Mouse (Mus musculus): ENCODE data around the gene Mat2a.
"Not testable (repeated sequence)": the region's sequence is repeated elsewhere in the genome, so short reads cannot be mapped to it uniquely, and the experiment has no call there.

The Mat2a gene

DNA sequence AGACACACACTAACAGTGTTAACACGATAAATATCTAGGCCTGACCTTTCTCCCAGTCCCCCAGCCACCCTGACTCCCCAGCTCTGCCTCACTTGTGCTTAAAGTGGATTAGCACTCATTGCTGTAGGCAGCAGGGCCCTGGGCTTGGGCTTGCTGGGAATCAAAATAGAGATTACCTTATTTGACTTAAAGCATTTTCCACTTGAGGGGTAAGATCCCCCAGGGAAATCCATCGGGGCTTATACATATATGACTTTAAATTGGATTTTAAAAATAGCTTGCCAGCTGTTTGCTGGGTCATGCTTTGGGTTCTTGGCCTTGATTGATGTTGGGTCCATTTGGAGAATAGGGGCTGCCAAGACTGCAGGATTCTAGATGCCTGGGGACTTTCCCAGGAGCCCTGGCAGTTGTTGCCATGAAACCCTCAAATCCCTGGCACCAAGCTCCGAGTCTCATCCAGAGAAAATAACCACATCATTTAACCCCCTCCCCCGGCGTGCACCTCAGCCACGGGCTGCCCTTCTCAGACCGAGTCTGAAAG is 15.5 kb upstream of the Mat2a start:
- DNase-seq (ENCODE audit: low spot score): no peak

DNA sequence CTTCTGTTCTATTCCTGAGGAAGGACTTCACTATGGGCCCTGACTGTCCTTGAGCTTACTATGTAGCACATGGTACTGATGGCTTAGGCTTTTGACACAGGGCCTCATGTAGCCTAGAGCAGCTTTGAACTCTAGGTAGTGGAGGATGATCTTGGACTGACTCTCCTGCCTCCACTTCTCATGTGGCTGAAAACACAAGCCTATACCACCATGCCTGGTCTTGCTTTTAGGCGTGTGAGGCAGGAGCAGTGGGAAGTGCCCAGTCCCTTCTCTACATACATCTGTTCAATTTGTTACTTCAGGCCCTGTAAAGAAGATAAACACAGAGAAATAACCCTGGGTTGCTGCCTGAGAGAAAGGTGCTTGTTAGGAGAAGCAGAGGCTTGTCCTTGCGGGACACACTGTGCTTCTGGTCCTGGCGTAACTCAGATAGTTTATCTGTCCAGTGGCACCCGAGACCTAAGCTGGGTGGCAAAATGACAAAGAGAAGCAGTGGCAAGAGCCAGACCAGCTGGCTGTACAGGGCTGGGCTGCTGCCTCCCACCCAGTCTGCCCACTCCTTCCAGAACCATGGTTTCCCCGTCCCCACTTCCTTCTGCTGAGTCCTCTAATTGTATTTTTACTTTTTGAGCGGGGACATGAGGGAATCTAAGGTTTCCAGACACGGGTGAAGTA is 14.9 kb upstream of the Mat2a start:
- no peak for DNase-seq (ENCODE audit: low spot score)

DNA sequence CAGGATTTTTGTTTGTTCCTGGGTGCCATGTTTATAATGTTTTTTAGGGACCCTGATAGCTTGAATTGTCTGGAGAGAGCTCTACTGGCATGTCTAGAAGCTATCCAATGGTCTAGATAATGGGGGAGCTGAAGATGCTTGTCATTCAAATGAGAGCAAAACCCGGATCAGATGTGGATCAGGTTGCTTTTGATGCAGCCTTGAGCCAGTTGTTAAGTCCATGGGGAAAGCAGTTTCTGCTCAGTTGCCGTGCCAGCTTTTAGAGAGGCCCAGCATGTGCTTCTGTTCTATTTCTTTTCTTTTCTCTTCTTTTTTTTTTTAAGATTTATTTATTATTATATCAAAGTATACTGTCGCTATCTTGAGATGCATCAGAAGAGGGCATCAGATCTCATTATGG is 14.2 kb upstream of the Mat2a start:
- DNase-seq (ENCODE audit: low spot score): no peak

DNA sequence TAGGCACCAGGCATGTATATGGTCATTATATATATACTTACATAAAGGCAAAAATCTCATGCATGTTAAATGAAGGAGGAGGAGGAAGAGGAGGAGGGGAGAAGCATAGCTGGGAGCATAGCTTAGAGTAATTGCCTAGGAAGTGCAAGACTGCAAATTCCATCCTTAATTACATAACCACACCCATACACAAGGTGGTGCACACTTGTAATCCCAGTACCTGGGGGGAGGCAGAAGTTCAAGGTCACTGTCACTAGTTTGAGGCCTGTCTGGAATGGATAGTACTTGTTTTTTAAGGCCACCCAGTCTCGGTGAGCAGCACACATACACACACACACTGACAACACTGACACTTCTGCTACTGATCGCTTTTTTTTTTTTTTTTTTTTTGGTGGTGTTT is 13.0 kb upstream of the Mat2a start:
- no peak for DNase-seq (ENCODE audit: low spot score)

DNA sequence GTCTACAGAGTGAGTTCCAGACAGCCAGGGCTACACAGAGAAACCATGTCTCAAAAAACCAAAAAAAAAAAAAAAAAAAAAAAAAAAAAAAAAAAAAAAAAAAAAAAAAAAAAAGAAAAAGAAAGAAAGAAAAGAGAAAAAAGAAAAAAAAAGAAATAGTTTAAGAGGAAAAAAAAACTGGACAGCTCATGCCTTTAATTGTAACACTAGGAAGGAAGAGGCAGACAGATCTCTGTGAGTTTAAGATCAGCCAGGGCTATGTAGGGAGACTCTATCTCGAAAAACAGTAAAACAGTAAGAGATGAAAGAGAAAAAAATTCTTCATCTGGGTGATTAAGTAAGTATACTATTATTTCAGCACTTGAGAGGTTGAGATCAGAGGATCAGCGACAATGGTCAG is 12.4 kb upstream of the Mat2a start:
- DNase-seq (ENCODE audit: low spot score): not testable (repeated sequence)

DNA sequence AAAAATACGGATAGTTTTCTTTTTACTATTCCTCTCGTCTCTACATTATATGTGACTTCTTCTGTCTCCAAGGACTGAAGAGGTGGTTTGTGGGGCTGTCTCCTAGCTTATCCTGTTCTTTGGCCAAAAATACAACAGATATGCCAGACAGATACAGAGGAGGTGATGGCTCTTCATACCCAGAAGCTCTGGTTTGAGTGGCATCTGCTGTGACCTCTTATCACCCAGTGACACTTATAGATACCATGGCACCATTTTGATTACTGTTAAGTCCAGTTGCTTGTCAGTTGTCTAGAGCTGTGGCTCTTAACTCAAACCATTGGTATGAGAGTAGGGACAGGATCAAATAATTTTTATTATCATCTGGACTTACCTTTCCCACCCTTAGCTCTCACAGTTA is 8.1 kb upstream of the Mat2a start:
- DNase-seq (ENCODE audit: low spot score): no peak

DNA sequence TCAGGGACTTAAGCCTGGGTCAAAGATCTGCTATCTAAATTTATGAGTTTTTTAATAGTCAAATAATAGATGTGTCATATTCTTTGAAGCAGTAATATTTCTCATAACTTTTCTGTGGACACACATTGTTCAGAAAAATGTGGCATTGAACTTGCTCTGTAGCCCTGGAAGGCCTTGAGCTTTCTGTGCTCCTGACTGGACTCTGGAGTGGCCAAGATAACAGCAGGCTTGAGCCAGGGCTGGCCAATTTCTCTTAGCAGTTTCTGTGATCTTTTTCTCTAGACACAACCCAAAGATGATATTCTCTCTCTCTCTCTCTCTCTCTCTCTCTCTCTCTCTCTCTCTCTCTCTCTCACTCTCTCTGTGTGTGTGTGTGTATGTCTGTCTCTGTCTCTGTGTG is 5.7 kb upstream of the Mat2a start:
- no peak for DNase-seq (ENCODE audit: low spot score)

DNA sequence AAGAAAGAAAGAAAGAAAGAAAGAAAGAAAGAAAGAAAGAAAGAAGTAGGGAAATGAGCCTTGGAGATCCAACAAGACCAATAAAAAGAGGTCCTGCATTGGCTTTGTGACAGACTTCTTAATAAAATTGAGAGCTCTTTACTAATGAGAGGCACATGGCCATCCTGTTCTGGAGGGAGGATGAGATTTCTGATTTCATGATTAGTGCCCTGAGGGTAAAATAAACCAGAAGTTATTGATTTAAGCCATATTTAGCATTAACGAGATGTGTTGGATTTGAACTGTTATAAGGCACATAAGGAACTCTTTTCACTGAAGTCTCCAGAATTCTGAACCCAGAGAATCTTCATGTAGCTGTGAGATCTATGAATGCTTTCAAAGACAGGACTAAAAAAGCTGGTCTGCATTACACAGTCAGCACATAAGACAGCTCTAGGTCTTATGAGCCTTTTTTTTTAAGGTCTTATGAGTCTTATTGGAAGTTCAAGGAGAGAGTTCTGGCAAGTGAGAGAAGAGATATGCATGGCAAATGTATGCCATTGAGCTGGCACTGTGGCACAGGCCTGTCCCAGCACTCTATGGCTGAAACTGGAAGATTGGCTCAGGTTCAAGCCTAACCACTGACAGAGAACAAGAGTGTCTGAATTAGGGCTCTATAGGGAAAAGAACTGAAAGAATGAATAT is 3.7 kb upstream of the Mat2a start:
- DNase-seq (ENCODE audit: low spot score): no peak

DNA sequence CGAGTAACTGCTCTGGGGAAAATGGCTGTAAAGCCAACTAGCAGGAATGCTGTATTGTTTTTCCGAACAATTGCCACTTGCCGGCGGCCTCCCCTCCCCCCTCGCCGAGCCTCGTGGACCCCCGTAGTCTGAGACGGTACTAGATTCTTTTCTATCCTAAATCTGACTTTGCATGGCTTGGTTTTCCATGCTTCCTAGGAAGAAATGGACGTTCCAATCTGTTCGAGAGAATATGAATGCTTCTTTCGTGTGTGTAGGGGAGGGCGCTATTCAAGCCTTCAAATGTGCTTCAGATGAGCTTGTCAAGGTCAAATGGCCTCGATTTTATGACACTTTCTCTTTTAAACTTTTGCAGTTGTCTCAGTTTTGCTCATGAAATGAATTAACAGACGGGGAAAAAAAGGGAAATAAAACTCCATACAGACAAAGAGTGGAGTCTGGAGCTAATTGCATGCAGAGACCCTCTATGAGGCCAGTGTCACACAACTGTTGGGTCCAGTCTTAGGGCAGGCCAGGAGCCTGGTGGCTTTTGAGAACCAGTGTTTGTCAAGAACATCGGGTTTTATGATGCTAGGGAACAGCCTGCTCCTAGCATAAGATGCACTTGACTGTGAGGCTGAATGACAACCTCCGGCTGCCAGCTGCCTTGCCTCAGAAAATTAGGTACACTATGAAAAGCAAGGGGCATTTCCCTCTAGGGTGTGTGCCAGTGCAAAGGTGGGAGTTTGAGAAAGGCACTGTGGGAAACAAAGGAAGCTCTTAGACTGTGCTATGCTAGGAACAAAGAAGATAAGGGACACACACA is 1.0 kb upstream of the Mat2a start:
- peak; percentile 17 for DNase-seq (ENCODE audit: low spot score)

DNA sequence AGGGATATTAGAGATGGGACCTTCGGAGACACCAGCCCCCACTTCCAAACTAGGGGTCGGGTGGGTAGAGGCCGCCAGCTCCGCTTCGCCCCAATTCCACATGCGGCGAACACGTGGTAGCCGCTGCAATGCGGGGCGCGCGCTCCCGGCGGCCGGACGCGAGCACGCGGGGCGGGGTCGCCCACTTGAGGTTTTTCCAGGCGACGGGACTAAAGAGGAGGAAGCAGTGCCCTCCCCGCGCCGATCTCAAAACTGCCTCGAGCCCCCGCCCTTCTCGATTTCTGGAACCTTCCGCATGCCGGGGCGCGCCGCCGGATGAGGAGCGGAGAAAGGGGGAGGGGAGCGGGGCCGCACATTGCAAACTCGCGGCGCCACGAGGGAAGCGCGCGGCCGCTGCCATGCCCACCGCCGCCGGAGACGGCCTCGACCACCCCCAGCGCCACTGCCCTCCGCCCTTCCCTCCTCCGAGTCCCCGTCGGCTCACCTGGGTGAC is 450 bp downstream of the Mat2a start:
- peak; percentile 83 for DNase-seq (ENCODE audit: low spot score)

DNA sequence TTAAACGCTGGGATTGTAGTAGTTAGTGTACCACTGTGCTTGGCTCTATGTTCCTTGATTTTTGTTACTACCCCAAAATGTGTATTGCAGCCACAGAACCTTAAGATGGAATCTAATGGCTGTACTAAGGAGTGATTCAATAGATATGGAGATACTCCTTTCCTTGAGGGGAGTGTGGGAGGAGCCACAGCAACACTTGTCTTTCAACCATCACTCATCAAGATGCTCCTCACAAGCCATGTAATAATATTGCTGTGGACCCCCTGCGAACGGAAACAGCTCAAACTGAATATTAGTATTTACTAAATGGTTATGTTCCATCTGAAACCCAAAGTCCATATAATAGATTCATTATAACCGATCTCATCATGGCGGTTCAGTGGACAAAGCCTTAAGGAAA is 1.1 kb downstream of the Mat2a start:
- DNase-seq (ENCODE audit: low spot score): peak; percentile 27

DNA sequence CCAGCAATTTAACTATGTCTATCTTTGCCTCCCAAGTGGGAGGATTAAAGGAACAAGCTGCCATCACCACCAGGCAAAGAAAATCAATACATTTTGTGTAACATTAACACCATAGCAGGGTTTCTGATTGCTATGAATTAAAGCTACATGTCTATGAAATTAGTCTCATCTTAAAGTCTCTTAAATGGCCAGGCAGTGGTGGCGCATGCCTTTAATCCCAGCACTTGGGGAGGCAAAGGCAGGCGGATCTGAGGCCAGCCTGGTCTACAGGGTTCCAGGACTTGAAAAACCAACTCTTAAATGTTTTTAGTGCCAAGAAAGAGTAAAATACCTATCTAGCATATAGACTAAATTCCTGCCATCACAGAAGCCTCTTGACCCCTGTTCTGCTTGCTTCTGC is 7.2 kb downstream of the Mat2a start:
- peak; percentile 8 for DNase-seq (ENCODE audit: low spot score)

DNA sequence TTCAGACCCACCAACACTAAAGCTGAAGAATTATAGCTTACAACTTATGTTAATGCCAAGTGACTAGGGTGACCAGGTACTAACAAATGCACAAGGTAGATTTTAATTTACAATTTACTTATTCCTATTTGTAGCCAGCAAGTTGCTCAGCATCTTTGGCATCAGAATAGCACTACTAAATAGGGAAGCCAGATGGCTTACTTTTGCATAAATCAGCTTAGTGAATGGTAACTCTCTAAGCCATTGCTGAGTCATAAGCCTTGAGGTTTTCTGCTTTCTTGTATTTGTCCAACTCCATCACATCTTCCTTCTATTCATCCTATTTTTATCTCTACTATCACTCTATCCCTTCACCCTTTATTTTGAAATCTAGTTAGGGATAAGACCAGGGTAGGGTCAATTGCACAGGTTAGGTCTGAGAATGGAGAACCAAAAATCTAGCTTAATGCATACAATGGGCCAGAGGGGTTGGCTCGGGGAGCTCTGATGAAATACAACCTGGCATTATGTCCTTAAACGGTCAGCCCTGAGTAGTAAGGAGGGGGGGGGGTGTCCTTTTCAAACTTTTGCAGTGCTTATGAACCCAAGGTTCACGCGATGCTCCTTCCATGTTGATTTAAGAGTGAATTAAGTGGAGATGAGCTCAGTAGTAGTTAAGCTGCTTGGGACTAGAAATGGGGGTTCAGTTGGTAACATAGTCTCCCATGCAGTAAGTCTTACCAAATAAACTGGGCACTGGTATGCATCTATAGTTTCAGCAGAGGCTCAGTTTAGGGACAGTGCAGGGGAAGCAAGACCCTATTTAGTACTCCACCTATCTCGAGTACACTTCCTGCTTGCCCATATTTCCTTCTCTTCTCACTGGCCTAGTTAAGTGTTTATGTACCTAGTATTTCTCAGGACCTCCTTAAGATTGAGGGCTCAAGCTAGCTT is 8.1 kb downstream of the Mat2a start:
- peak; percentile 17 for DNase-seq (ENCODE audit: low spot score)

DNA sequence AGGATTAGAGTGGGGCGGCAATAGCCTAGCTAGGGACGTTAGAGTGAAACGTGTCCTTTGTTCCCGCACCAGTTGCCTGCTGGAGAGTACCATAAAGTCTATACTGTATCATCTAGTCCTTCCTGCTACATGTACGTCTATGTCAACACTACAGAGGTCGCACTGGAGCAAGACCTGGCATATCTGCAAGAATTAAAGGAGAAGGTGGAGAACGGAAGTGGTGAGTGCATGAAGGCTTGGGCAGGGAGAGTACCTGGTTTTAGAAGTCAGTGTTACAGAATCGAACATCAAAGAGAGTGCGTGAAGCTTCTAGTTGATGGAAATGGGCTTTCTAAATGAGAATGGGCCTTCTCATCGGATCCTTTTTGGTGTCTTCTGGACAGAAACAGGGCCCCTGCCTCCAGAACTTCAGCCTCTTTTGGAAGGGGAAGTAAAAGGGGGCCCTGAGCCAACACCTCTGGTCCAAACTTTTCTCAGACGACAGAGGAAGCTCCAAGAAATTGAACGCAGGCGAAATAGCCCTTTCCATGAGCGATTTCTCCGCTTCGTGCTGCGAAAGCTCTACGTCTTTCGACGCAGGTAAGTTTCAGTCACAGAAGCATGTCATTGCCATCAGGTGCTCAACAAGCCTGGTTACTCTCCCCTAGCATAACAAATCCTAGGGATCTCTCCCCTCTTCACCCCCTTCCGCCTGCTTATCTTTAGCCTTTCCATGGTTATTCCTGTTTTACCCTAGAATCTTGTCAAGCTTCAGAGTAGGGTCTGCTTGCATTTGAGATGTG is 10.1 kb downstream of the Mat2a start:
- DNase-seq (ENCODE audit: low spot score): peak; percentile 4

DNA sequence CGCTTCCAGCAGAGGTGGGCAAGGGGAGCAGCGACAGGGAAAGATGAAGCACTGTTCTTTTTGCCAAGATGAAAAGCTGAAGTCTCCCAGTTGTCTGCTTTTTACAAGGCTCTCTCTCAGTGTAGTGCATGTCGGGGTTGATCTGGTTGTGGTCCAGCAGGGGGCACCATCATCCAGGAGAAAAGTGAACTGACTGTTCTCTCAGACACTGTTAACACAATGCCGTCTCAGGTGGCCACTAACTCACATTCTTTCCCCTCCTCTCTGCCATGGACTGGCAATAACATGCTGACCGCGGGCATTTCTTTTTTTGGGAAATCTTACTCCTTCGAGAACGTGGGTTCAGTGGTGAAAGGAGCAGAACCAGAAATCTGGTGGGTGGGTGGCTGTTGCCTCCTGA is 11.3 kb downstream of the Mat2a start:
- peak; percentile 85 for DNase-seq (ENCODE audit: low spot score)

DNA sequence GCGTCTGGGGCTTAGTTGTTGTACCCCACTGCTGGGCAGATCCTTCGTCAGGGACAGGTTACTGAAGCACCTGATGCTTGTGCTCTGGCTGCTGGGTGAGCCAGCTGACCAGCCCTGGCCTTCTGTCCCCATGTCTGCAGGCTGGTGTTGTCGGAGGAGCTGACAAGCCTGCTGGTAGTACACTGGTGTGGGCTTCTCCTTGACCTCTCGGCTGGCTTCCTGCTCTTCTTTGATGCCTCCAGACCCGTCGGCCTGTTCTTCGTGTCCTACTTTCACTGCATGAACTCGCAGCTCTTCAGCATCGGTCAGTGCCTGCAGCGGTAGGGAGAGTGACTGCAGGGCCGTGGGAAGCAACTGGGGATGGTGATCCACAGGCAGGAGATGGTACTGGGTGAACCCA is 13.7 kb downstream of the Mat2a start:
- DNase-seq (ENCODE audit: low spot score): no peak

DNA sequence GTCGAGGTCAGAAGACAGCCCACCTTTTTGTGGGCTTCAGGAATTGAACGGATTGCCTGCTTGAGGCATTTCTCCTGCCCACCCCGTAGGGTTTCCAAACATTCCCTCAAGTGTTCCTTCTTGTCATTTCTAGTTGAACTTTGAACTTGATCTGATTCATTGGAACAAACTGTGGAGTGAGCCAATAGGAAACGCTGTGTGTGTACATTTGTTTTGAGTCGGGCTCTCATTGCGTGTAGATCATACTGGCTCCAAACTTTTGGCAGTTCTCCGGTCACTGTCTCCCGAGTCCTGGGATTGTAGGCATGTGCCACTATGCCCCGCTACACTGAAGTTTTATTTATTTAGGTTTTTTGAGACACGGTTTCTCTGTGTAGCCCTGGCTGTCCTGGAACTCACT is 18.5 kb downstream of the Mat2a start:
- DNase-seq (ENCODE audit: low spot score): no peak

DNA sequence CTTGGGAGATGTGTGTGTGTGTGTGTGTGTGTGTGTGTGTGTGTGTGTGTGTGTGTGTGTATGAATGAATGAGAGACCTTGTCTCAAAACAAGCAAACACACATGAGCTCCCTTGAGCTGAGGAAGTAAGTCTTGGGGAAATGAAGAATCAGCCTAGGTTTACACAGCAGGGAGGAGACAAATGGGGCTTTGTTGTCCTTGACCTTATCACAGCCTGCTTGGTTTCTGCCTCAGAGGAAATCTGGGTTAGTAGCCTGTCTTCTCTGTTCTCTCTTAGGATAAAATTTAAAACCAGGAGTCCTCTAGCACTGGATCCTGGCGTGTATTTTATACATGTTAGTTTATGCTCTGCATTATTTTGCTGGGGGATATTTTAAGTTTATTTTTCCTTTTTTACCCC is 19.6 kb downstream of the Mat2a start:
- no peak for DNase-seq (ENCODE audit: low spot score)

DNA sequence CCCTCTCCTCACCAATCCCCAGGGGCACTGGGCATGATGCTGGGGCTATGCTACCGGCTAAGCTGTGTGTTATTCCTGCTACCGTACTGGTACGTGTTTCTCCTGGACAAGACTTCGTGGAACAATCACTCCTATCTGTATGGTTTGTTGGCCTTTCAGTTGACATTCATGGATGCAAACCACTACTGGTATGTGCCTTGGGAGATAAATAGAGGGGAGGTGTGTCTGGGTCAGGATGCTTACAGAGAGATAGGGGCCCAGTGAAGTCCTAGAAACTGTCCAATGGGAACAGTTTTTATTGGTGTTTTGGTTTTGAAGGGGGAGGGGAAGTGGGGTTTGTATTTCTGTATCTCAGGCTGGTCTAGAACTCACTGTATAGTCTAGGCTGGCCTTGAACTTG is 21.1 kb downstream of the Mat2a start:
- no peak for DNase-seq (ENCODE audit: low spot score)

DNA sequence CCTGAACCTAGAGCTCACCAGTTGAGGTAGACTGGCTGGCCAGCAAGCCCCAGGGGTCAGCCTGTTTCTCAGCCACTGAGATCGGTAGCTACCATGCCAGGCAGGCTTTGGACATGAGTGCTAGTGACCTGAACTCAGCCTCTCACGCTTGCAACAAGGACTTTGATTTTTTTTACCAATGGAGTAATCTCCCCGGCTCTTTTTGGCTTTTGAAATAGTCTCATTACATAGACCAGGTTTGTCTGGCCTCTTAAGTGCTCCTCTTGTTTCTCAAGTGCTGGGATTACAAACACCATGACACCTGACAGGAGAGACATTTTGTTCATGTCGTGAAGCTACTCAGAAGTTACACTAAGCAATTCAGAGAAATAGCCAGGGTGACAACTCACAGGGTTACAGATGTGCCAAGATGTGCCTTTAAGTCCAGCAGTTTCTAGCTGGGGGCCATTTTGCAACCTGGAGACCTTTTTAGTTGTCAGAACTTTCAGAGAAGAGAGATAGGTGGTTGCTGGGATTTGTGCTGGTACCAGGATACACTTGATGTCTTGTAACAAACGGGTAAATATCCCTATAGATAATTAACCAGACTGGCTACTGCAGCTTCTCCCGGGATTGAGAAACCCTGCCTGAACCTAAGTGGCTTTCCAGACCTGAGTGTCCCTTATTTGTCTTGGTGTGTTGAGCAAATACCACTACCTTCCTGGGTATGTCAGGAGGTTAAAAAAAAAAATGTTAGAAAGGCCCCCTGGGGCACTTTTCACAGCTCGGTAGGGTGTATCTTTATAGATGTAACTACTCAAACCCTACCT is 23.2 kb downstream of the Mat2a start:
- DNase-seq (ENCODE audit: low spot score): no peak
